Mouse (Mus musculus): ENCODE measurements around the gene Vmn2r6. TPM values are rescaled to one million over a fixed set of nuclear protein-coding genes. Genes with fewer than 3 reads are reported as not detected.
"Not testable (repeated sequence)": the region's sequence is repeated elsewhere in the genome, so short reads cannot be mapped to it uniquely, and the experiment has no call there.

Vmn2r6 gene
- not detected for total RNA-seq (2021)
- long read RNA-seq, experiment 1 = 0 reads
- long read RNA-seq, experiment 2 = 0 reads

DNA sequence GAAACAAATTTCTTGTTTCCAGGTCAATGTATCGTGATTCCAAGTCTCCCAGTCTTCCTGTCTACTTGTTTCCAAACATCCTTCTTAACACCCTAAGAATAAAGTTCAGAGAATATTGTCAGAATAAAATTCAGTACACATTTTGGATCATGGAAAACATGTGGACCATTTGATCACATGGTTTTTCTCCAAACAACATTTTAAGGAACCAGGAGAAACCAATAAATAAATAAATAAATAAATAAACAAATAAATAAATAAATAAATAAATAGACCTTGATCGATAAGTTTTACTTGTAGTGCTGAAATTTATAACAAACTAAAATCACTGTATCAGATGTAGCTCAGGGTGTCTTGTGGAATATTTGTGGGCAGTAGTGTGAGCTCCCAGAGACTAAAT, at the start of gene Vmn2r6:
Vmn2r6 (minus strand) TSS at position 101 of the 400 bp plus-strand sequence.
- intact Hi-C loops (cut with DNase I); DNase-seq: not testable (repeated sequence)

DNA sequence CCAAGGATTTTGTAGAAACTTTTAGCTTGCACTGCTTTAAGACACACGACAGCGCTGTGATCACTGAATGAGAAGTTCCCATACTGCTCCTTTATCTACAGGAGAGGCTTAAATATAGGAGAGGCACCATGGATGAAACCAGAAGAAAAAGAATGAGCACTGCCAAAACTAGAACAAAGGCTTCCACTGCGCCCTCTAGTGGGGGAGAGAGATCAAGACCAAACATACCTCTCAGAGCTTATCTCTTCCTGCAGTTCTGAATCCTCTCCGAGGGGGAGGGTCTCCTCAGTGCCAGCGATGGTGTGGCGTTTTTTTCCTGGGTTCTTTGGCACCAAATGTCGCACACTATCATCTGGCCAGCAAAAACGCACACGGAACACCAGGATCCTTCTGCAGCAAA, 22.0 kb upstream of the Vmn2r6 start:
- DNase-seq = no peak
- intact Hi-C loops (cut with DNase I) = no loop called here

DNA sequence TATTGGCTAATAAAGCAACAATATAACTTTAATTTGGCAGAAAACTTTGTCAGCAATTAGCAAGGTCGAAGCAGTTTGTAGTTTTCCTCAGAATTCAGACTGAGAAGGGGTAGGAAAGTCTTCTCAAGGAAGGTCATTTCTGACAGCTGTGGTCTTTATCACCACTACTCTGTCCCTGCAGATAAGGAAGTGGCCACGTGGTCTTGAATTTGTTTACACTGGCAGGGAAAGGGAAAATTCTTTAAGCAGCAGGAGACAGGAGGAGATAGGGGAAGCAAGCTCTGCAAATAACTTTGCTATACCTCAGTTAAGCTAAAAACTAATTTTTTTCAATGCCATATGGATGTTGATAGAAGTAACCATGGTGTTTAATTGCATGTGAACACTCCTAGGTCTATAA, 3.2 kb upstream of the Vmn2r6 start:
- intact Hi-C loops (cut with DNase I); DNase-seq: not testable (repeated sequence)

DNA sequence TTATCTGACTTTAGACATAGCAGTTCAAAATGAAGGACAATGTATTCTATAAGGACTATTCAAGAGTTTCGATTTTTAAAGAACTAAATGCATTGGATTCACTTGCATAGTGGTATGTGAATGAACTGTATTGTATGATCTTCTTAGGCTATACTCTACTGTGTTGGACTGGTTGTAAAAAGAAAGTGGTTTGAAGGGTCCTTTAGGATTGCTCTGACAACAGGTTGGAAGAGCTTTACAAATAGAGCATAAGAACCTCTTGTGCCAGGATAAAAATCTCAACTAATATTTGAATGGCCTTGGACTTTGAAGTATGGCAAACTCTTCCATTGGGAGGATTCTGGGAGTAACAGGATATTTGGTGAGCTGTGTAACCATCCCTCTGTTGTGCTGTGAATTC, 42.0 kb downstream of the Vmn2r6 start:
- DNase-seq; intact Hi-C loops (cut with DNase I): not testable (repeated sequence)

GRCm38 (mm10) chr3:64509742-64510141, 55.9 kb downstream of the Vmn2r6 start, which contains the start of gene Vmn2r5:
Gene Vmn2r5 (minus strand): TSS chr3:64509842.
- intact Hi-C loops (cut with DNase I) = not testable (repeated sequence)

More at GRCm38 (mm10) chr3:64509742-64510141, 55.9 kb downstream of the Vmn2r6 start, which contains the start of gene Vmn2r5:
- DNase-seq = not testable (repeated sequence)

Other genes starting within 250 kb of the Vmn2r6 start
- not detected for gene Vmn2r4, start 150.5 kb downstream of the Vmn2r6 start, total RNA-seq (2021)
- not detected for gene Vmn2r5, start 56.0 kb downstream of the Vmn2r6 start, total RNA-seq (2021)